Mouse (Mus musculus) gastrocnemius, adult 2 months (tissue): ENCODE measurements around the gene BC017158. TPM values are rescaled to one million over a fixed set of nuclear protein-coding genes. Genes with fewer than 3 reads are reported as not detected.

Source experiments
- DNase-seq: peaks from one replicate; pipeline ENCODE4 v3.0.0; 2022
- H3K27ac ChIP-seq: fragments of 200-600 bp; 2 replicates; pipeline ENCODE4 v1.8.1; 2022; ENCODE audit warnings: mild to moderate bottlenecking
- H3K4me3 ChIP-seq: fragments of 200-600 bp; 2 replicates; pipeline ENCODE4 v1.8.1; 2022; ENCODE audit warnings: mild to moderate bottlenecking, moderate library complexity
- CTCF ChIP-seq: fragments of 200-600 bp; IDR thresholded peaks from 2 replicates; pipeline ENCODE4 v1.8.1; 2022; ENCODE audit warnings: antibody characterized with exemption, mild to moderate bottlenecking, moderate library complexity
- intact Hi-C: fragments of 180-260 bp; cut with DNase I; formaldehyde crosslinking; loops from one replicate; pipeline ENCODE4 v1.15.1; 2025
- total RNA-seq, 2 experiments: library from RNA; stranded (reverse); gene quantifications; 2 replicates each; pipeline ENCODE4 v1.2.3; 2021

Gene BC017158
- total RNA-seq, 2 experiments from 2014 or later, result 2.3 to 3.7 TPM

GRCm38 (mm10) chr7:128320219-128320816 is 22.3 kb upstream of the BC017158 start:
- DNase-seq, result no peak
- H3K4me3 ChIP-seq, result no peak overlapping the region
- no peak for TF ChIP-seq CTCF
- intact Hi-C loops, result no loop called here
- peak overlapping the region; percentile 38; the same call in 1 of the 2 replicates for H3K27ac ChIP-seq

- H3K4me3 ChIP-seq, result no peak overlapping the region
- no peak for TF ChIP-seq CTCF
- H3K27ac ChIP-seq, result no peak overlapping the region
- no peak for DNase-seq
- intact Hi-C loops, result no loop called here
Measured at GRCm38 (mm10) chr7:128319140-128319539, 21.2 kb upstream of the BC017158 start.

- DNase-seq, result no peak
- no peak overlapping the region for H3K4me3 ChIP-seq
- no peak overlapping the region for H3K27ac ChIP-seq
- intact Hi-C loops, result no loop called here
- TF ChIP-seq CTCF, result no peak
Measured at GRCm38 (mm10) chr7:128317011-128317410, 19.0 kb upstream of the BC017158 start.

GRCm38 (mm10) chr7:128314491-128314890 is 16.5 kb upstream of the BC017158 start:
- no peak overlapping the region for H3K27ac ChIP-seq
- H3K4me3 ChIP-seq, result no peak overlapping the region
- no peak for TF ChIP-seq CTCF
- no peak for DNase-seq
- intact Hi-C loops, result no loop called here

GRCm38 (mm10) chr7:128313601-128314000 is 15.6 kb upstream of the BC017158 start:
- no peak for TF ChIP-seq CTCF
- no peak overlapping the region for H3K4me3 ChIP-seq
- H3K27ac ChIP-seq, result no peak overlapping the region
- no peak for DNase-seq
- intact Hi-C loops, result no loop called here

GRCm38 (mm10) chr7:128312375-128313059 is 14.5 kb upstream of the BC017158 start:
- no peak overlapping the region for H3K4me3 ChIP-seq
- no peak for DNase-seq
- TF ChIP-seq CTCF, result no peak
- no peak overlapping the region for H3K27ac ChIP-seq
- intact Hi-C loops, result no loop called here

- Histone ChIP-seq H3K27ac (no peak overlapping the region), H3K4me3 (no peak overlapping the region)
- intact Hi-C loops, result no loop called here
- no peak for DNase-seq
- TF ChIP-seq CTCF, result no peak
Measured at GRCm38 (mm10) chr7:128311811-128312210, 13.8 kb upstream of the BC017158 start.

- Histone ChIP-seq H3K4me3 (no peak overlapping the region), H3K27ac (no peak overlapping the region)
- no peak for DNase-seq
- intact Hi-C loops, result no loop called here
- no peak for TF ChIP-seq CTCF
Measured at GRCm38 (mm10) chr7:128311263-128311662, 13.3 kb upstream of the BC017158 start.

- intact Hi-C loops, result no loop called here
- peak overlapping the region; percentile 51 for H3K27ac ChIP-seq
- TF ChIP-seq CTCF, result no peak
- no peak overlapping the region for H3K4me3 ChIP-seq
- peak; percentile 28 for DNase-seq
Measured at GRCm38 (mm10) chr7:128310229-128310688, 12.3 kb upstream of the BC017158 start.

- DNase-seq, result no peak
- no peak for TF ChIP-seq CTCF
- Histone ChIP-seq H3K4me3 (no peak overlapping the region), H3K27ac (peak overlapping the region; percentile 51)
- intact Hi-C loops, result no loop called here
Measured at GRCm38 (mm10) chr7:128309776-128310175, 11.8 kb upstream of the BC017158 start.

- DNase-seq, result no peak
- no peak overlapping the region for H3K4me3 ChIP-seq
- H3K27ac ChIP-seq, result no peak overlapping the region
- intact Hi-C loops, result no loop called here
- TF ChIP-seq CTCF, result no peak
Measured at GRCm38 (mm10) chr7:128309216-128309615, 11.2 kb upstream of the BC017158 start.

GRCm38 (mm10) chr7:128307851-128308250 is 9.9 kb upstream of the BC017158 start:
- TF ChIP-seq CTCF, result no peak
- no peak for DNase-seq
- no peak overlapping the region for H3K27ac ChIP-seq
- no peak overlapping the region for H3K4me3 ChIP-seq
- intact Hi-C loops, result no loop called here

GRCm38 (mm10) chr7:128304907-128305306 is 6.9 kb upstream of the BC017158 start:
- peak; percentile 52 for TF ChIP-seq CTCF
- no peak overlapping the region for H3K4me3 ChIP-seq
- intact Hi-C loops, result loop anchor here (1.0 kb wide), 1 partner anchor 40 kb away; no protein-coding TSS in a partner anchor
- peak; percentile 54 for DNase-seq
- no peak overlapping the region for H3K27ac ChIP-seq

GRCm38 (mm10) chr7:128304198-128304597 is 6.2 kb upstream of the BC017158 start:
- intact Hi-C loops, result no loop called here
- no peak overlapping the region for H3K4me3 ChIP-seq
- H3K27ac ChIP-seq, result no peak overlapping the region
- no peak for DNase-seq
- no peak for TF ChIP-seq CTCF
